Mouse (Mus musculus) midbrain, embryonic 14.5 days (tissue): ENCODE results near the gene Oma1. TPM values are rescaled to one million over a fixed set of nuclear protein-coding genes. Genes with fewer than 3 reads are reported as not detected.

Experiments used
- ATAC-seq: fragments of 200-750 bp; cut with Nextera tagmentation; 2 replicates; pipeline ENCODE4 v1.8.0; 2017; ENCODE audit warnings: moderate number of reproducible peaks, moderate library complexity; ENCODE audit not compliant: low FRiP score, low TSS enrichment
- DNase-seq: peaks from one replicate; pipeline ENCODE4 v3.0.0-alpha.2; 2015
- H3K27ac ChIP-seq: fragments of 300-500 bp; sonication (generic); replicated peaks from 2 replicates; pipeline ENCODE4 v1.5.1; 2014; ENCODE audit warnings: mild to moderate bottlenecking, low read depth, low read length, moderate library complexity
- H3K27me3 ChIP-seq: fragments of 300-500 bp; sonication (generic); 2 replicates; pipeline ENCODE4 v1.6.1; 2014; ENCODE audit warnings: low read length, control low read depth, mixed read lengths; ENCODE audit not compliant: control insufficient read depth, insufficient read depth
- H3K36me3 ChIP-seq: fragments of 300-500 bp; sonication (generic); 2 replicates; pipeline ENCODE4 v1.6.1; 2014; ENCODE audit warnings: low read length, control low read depth; ENCODE audit not compliant: control insufficient read depth, insufficient read depth
- H3K4me1 ChIP-seq: fragments of 300-500 bp; sonication (generic); 2 replicates; pipeline ENCODE4 v1.6.1; 2014; ENCODE audit warnings: mild to moderate bottlenecking, antibody characterized with exemption, low read length, control low read depth; ENCODE audit not compliant: control insufficient read depth, insufficient read depth
- H3K4me2 ChIP-seq: fragments of 300-500 bp; sonication (generic); 2 replicates; pipeline ENCODE4 v1.6.1; 2014; ENCODE audit warnings: mild to moderate bottlenecking, low read length, moderate library complexity
- H3K4me3 ChIP-seq: fragments of 300-500 bp; sonication (generic); replicated peaks from 2 replicates; pipeline ENCODE4 v1.5.1; 2014; ENCODE audit warnings: low read depth, low read length
- H3K9ac ChIP-seq: fragments of 300-500 bp; sonication (generic); replicated peaks from 2 replicates; pipeline ENCODE4 v1.6.1; 2014; ENCODE audit warnings: mild to moderate bottlenecking, low read length, moderate library complexity
- H3K9me3 ChIP-seq: fragments of 300-500 bp; sonication (generic); 2 replicates; pipeline ENCODE4 v1.6.1; 2016; ENCODE audit warnings: low read length, control low read depth, mixed read lengths; ENCODE audit not compliant: control insufficient read depth
- WGBS: fragments of 180-500 bp; shearing (Covaris S2); extraction: QIAGEN DNeasy Blood & Tissue Kit; methylation state at CpG from one replicate; pipeline ENCODE4 v1.1.7; 2014; 5-methylcytosine and 5-hydroxymethylcytosine counted together
- polyA plus RNA-seq: library from polyadenylated mRNA; unstranded; fragments of >200 nt; fragmentation: Nextera tagmentation; extraction: Ambion mirVana; gene quantifications from 2 replicates; pipeline ENCODE4 v1.2.1, GENCODE M21; 2014

Oma1 gene
- polyA plus RNA-seq, 1 experiment from 2014 or later = 9.0 TPM

DNA sequence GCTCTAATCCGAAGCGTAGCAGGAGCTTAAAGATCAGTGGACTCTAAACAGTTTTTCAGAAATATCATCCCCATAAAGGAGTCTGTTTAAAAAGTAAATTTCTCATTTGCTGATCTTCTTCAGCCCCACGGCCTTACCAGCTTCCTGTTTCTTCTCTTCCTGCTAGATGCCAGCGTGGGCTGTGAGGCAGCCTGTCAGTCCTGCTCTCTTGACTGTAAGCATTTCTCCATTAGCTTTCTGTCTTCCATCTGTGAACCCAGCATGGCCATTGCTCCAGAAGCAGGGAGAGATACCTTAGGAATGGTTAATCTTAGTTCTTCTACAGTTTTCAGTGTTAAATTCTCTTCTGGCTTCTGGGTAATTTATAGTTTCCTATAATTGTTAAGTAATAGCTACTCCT is 28.0 kb downstream of the Oma1 start:
- Histone ChIP-seq H3K36me3 (no peaks in the 10 kb centered on the region), H3K4me1 (no peaks in the 10 kb centered on the region), H3K27ac (no peak overlapping the region), H3K4me2 (no peak overlapping the region), H3K9ac (no peak overlapping the region), H3K27me3 (no peaks in the 10 kb centered on the region), H3K9me3 (no peaks in the 10 kb centered on the region), H3K4me3 (no peak overlapping the region)
- ATAC-seq (no peak), DNase-seq (no peak)
- WGBS = 79% methylated on average over 4 of the region's 4 CpGs

DNA sequence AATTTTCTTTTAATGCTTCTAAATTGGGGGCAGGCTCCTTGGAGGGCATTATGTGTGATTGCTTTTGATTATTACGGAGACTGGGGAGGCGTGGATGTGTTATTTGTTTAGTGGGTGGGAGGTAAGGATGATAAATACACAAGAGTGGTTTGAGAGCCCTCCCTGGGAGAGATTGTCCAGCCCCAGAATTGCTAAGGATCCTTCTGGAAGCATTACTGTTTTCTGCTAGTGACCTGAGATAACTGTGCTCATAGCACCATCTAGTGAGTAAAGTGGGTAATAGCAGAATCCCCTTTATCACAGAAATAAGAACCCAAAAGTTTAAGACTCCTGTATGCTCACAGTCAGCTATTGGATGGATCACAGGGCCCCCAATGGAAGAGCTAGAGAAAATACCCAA is 32.4 kb downstream of the Oma1 start:
- DNase-seq (peak; percentile 84), ATAC-seq (no peak)
- Histone ChIP-seq H3K9ac (no peak overlapping the region), H3K36me3 (no peaks in the 10 kb centered on the region), H3K27ac (no peak overlapping the region), H3K27me3 (no peaks in the 10 kb centered on the region), H3K4me1 (no peaks in the 10 kb centered on the region), H3K9me3 (no peaks in the 10 kb centered on the region), H3K4me3 (no peak overlapping the region), H3K4me2 (no peak overlapping the region)
- 47% methylated on average over 2 of the region's 2 CpGs for WGBS

DNA sequence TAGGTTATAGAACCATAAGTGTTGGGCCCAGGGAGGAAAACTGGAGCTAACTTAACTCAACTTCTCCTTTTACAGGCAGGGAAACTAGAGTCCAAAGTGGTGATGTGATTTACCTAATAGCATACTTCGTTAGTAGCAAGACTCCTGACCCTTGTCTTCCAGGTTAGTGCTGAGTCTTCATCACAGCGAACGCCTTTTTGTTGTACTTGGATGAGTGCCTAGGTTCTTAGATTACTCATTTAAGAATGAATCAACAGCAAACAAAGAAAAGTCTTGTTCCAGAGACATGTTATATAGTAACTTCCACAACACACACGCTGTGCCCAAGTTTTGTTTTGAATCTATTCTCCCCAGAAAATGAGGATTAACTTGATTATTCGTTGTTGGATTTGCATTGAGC is 33.2 kb downstream of the Oma1 start:
- Histone ChIP-seq H3K36me3 (no peaks in the 10 kb centered on the region), H3K4me1 (no peaks in the 10 kb centered on the region), H3K27me3 (no peaks in the 10 kb centered on the region), H3K9me3 (no peaks in the 10 kb centered on the region), H3K4me2 (no peak overlapping the region), H3K27ac (no peak overlapping the region), H3K4me3 (no peak overlapping the region), H3K9ac (no peak overlapping the region)
- 86% methylated on average over 5 of the region's 5 CpGs for WGBS
- DNase-seq = no peak
- no peak for ATAC-seq

DNA sequence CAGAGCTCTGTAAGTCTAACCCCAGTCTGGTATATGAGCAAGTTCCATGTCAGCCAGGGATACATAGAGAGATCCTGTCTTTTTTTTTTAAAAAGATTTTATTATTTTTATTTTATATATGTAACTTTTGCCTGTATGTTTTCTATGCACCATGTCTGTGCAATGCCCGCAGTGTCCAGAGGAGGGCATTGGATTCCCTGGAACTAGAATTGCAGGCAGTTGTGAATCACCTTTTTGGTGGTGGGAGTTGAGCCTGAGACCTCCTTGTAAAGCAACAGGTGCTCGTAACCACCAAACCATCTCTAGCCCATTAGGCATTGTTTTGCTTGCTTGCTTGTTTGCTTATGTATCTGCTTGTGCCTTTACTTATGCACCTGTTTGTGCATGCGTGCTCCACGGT is 35.6 kb downstream of the Oma1 start:
- H3K27ac ChIP-seq = no peak overlapping the region
- H3K4me1 ChIP-seq = no peaks in the 10 kb centered on the region
- H3K9me3 ChIP-seq = no peaks in the 10 kb centered on the region
- no peaks in the 10 kb centered on the region for H3K27me3 ChIP-seq
- H3K4me2 ChIP-seq = no peak overlapping the region
- 87% methylated on average over 4 of the region's 4 CpGs for WGBS
- H3K9ac ChIP-seq = no peak overlapping the region
- H3K36me3 ChIP-seq = no peaks in the 10 kb centered on the region
- H3K4me3 ChIP-seq = no peak overlapping the region
- DNase-seq (no peak), ATAC-seq (no peak)

DNA sequence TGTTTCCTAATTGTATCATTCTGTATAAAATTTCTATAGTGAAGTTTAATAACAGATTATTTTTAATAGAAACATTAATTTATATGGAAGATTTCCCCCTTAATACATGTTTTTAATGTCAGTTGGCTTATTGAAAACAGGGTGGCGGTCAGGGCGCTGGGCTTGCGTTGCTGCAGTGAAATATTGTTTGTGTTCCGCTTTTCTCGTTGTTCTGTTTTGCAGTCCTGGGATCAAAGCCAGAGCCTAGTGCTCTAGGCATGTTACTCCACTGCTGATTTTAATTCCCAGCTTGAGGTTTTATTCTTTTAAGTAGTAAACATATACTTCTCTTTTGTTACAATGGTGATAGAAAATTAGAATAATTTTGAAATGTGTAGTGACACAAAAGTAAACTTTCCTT is 39.3 kb downstream of the Oma1 start:
- no peak overlapping the region for H3K4me2 ChIP-seq
- no peak for ATAC-seq
- H3K27ac ChIP-seq = no peak overlapping the region
- H3K9me3 ChIP-seq = no peaks in the 10 kb centered on the region
- H3K4me3 ChIP-seq = no peak overlapping the region
- no peak overlapping the region for H3K9ac ChIP-seq
- H3K27me3 ChIP-seq = no peaks in the 10 kb centered on the region
- 83% methylated on average over 5 of the region's 5 CpGs for WGBS
- DNase-seq = no peak
- no peaks in the 10 kb centered on the region for H3K36me3 ChIP-seq
- H3K4me1 ChIP-seq = no peaks in the 10 kb centered on the region

DNA sequence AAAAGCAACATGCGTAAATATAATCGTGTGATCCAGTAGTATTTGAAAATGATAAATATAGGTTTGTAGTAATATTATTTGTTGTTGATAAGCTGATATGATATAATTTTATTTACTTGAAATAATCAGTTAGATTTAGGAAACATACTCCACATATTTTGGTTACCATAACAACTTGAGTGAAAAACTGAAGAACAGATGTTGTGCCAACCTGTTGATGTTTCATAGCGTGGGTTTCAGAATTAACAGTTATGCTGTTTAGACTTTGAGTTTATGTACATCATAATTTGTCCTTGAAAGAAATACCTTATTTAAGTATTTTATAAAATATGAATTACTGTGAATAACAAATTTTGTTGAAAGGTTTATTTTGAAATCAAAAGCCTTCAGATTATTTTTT is 43.8 kb downstream of the Oma1 start:
- Histone ChIP-seq H3K9ac (no peak overlapping the region), H3K4me1 (no peaks in the 10 kb centered on the region), H3K4me2 (no peak overlapping the region), H3K27ac (no peak overlapping the region), H3K36me3 (no peaks in the 10 kb centered on the region), H3K4me3 (no peak overlapping the region), H3K9me3 (no peaks in the 10 kb centered on the region), H3K27me3 (no peaks in the 10 kb centered on the region)
- DNase-seq (no peak), ATAC-seq (no peak)
- WGBS = 94% methylated on average over 3 of the region's 3 CpGs

DNA sequence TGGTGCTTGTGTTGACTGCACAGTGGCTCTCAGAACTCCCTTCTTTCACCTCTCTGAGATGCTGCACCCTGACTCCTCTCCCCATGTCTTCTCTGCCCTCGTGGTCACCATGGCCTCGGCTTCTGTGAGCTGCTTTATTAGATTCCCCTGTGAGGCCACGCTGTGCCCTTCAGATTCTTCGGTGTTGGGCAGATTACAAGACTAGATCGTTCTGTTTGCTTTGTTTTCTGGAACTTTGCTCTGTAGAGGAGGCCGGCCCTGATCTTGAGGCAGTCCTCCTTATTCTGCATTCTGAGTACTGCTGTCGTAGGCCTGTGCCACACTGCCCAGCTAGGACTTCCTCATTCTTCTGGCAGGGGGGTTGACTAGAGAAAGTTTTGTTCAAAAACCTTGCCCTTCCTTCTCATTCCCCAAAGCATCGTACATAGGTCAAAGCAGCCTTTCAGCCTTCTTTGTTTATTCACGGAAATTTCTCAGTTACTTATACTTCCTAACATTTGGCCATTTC is 45.4 kb downstream of the Oma1 start:
- Histone ChIP-seq H3K4me3 (no peak overlapping the region), H3K27ac (no peak overlapping the region), H3K4me2 (no peak overlapping the region), H3K4me1 (no peaks in the 10 kb centered on the region), H3K9me3 (no peaks in the 10 kb centered on the region), H3K9ac (no peak overlapping the region), H3K27me3 (no peaks in the 10 kb centered on the region), H3K36me3 (no peaks in the 10 kb centered on the region)
- WGBS = 87% methylated on average over 9 of the region's 9 CpGs
- no peak for DNase-seq
- no peak for ATAC-seq

DNA sequence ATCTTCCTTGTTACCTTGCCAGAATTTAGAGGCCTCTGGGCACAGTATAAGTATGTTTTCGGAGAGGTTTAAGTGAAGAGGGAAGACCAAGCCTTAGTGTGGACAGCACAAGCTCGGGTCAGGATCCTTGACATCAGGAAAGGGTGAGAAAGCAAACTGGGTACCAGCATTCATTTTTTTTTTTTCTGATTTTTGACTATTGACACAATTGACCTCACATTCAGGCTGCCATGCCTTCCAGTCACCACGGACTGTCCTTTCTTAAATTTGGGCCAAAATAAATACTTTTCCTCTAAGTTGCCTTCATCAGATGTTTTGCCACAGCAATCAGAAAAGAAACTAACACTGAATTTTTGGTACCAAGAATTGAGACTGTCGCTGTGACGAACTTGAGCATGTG is 68.6 kb downstream of the Oma1 start:
- WGBS = 91% methylated on average over 5 of the region's 5 CpGs
- no peak overlapping the region for H3K27ac ChIP-seq

DNA sequence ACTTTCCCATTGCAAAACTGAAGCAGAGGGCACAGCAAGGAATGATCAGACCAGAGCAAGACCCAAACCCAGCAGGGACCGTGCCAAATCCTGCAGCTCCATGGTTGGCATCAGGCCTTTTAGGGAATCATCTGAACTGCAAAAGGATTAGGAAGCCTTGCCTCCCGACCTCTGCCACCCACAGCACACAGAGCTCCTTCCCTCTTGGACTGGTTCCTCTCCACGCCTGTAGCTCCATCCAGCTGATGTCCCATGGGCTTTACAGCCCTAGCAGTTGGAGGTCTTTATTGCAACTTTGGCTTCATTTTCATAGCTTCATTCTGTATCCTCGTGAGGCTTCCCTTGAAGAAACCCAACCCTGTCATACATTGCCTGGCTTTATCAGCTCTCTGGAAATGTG is 71.4 kb downstream of the Oma1 start:
- no peaks in the 10 kb centered on the region for H3K36me3 ChIP-seq
- H3K27ac ChIP-seq = no peak overlapping the region
- H3K4me1 ChIP-seq = peaks cover 7% of the 10 kb centered on the region; the same call in 1 of the 2 replicates
- no peak for ATAC-seq
- WGBS = 70% methylated on average over 4 of the region's 4 CpGs
- H3K9ac ChIP-seq = no peak overlapping the region
- DNase-seq = no peak
- no peaks in the 10 kb centered on the region for H3K27me3 ChIP-seq
- no peak overlapping the region for H3K4me2 ChIP-seq
- no peaks in the 10 kb centered on the region for H3K9me3 ChIP-seq
- no peak overlapping the region for H3K4me3 ChIP-seq

More for the DNA sequence above, 68.6 kb downstream of the Oma1 start:
- Histone ChIP-seq H3K4me1 (no peaks in the 10 kb centered on the region; the same call in 1 of the 2 replicates), H3K4me3 (no peak overlapping the region), H3K27me3 (no peaks in the 10 kb centered on the region), H3K36me3 (no peaks in the 10 kb centered on the region), H3K9me3 (no peaks in the 10 kb centered on the region), H3K9ac (no peak overlapping the region), H3K4me2 (no peak overlapping the region)
- no peak for ATAC-seq
- no peak for DNase-seq
